Mouse (Mus musculus) urinary bladder, adult 18-20 months (tissue): ENCODE measurements around the gene Gm20696.

Experiments used
- DNase-seq, 2 experiments: peaks; one replicate each; pipeline ENCODE4 v3.0.0; 2022; ENCODE audit warnings: low spot score in 2 of 2, mixed read lengths in 2 of 2

Gm20696 gene

DNA sequence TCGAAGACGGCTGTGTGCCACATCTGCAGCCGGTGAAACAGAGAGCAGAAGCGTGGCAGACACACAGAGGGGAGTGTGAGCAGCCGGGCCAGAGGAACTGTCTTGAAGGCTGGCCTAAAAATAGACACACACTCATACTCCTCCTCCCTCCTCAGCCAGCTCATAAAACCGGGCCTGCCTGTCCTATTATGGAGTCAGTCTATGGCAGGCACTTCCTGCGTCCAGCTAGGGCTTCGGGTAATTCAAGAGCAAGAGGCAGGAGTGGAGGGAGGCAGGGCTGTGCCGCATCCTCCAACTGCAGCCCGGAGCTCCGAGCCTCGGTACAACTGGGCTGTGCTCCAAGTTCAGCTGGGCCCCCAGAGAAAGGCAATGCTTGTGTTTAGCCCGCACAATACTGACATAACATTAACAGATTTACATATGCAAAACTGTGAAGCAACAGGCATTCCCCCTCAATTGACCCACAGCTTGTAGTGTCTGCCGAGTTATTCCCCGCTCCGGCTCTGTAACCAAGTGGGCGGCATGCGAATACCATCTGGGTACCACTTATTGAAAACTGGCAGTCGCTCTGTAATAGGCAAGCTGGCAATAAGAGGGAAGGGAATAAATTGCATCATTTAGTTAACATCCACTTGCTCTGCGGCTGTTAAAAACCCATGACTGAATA, 181.2 kb downstream of the Gm20696 start:
- DNase-seq = peak; percentile 44 to 73

DNA sequence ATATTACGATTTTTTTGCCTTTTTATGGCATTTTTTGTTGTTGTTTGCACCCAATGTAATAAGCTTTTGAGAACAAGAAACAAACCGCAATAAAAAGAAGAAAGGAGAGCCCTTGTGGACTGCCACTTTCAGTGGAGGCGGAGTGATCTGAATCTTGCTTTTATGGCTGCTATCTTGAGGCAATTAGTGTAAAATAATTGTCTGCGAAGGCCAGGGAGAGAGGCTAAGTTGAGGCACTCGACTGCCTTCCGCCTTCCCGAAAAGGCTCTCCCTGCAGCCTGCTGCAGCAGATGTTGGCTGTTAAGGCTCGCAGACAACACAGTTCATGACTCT, 181.7 kb downstream of the Gm20696 start:
- no peak for DNase-seq

- DNase-seq = no peak
Observed at GRCm38 (mm10) chr6:99484197-99484725, 182.3 kb downstream of the Gm20696 start.

DNA sequence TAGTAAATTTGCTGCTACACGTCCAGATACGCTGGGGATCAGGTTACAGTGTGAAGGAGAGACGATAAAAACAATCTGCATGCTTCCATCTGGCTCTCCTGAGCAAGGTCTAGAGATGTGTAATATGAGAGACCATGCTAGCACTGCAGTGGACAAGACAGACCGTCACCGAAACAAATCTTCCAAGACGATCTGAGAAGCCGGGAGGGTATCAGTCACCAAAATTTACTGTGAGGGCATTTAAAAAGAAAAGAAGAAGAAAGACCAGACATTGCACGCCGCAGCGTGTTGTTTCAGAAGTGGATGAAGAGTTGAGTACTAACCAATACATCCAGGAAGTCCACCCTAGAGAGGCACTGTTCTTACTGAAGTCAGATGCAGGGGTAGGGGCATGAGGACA, 183.0 kb downstream of the Gm20696 start:
- DNase-seq = no peak

GRCm38 (mm10) chr6:99481568-99481967, 185.0 kb downstream of the Gm20696 start:
- no peak for DNase-seq

DNA sequence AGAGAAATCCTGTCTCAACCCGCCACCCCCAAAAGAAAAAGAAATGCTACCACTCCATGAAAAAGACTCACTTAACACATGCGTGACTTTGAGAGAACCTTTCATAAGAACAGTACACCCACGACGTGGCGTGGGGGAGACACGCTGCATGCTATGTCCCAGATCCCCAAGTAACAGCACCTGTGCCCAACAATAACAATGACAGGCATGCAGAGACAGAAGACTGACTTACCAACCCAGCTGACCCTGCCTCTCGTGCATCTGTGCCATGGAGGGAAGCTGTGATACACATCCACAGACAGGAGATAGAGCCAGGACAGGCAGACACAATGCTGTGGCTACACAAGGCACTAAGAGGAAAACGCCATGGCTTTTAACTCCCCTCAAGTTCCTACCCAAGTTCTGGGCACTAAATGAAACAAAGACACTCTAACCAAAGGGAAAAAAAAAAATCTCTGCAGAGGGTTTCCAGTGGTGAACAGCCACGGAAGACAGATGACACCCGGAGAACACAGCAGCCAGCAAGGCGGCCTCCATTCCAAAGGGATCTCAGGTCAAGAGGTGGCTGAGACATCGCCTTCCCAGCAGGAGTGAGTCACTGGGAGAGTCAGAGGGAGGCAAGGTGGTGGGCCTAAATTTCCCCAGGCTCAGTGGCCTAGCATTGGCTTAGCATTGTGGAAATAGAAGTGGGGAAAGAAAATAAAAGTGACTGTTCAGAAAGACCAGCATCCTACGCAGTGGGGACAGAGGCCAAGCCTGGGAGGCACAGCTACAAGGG, 187.5 kb downstream of the Gm20696 start:
- no peak for DNase-seq

DNA sequence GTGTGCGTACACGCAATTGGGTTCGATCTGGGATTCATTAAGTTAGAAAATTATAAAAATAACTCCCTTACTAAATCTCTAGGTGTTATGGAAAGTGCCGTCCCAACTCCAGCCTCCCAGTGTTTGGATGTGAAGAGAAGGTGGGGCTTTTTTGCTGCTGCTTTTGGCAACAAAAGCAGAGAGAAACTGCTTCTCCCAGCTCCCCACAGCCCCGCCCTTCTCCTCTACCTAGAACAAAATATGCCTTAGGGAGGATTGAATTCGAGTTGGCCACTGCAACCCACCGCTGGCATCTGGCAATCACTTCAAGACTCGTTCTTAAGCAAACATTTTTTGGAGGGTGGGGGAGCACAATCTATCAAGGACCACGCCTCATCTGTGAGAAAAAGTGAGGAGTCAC, 191.6 kb downstream of the Gm20696 start:
- no peak for DNase-seq

GRCm38 (mm10) chr6:99470906-99471305, 195.7 kb downstream of the Gm20696 start:
- no peak for DNase-seq

GRCm38 (mm10) chr6:99469134-99469834, 197.3 kb downstream of the Gm20696 start:
- no peak for DNase-seq

GRCm38 (mm10) chr6:99467831-99468230, 198.8 kb downstream of the Gm20696 start:
- no peak for DNase-seq

GRCm38 (mm10) chr6:99467109-99467508, 199.5 kb downstream of the Gm20696 start:
- no peak for DNase-seq

DNA sequence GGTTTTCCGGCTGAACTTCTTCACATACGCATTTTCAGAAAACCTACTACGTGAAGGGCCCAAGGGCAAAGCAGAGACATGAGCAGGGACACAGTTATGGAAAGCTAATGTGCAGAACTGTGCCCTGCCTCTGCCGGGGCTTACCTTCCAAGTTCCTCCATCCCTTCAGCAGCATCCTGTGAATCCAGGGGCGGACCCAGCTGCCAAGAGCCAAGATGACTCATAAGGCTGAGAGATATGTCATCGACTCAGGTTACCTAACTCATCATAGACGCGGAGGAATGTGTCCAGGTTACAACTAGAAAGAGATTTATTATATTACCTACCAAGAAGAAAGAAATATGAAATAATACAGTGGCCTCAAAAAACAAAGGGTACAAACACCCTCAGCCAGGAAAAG, 200.2 kb downstream of the Gm20696 start:
- DNase-seq = no peak

- no peak for DNase-seq
Observed at GRCm38 (mm10) chr6:99464449-99464848, 202.1 kb downstream of the Gm20696 start.

DNA sequence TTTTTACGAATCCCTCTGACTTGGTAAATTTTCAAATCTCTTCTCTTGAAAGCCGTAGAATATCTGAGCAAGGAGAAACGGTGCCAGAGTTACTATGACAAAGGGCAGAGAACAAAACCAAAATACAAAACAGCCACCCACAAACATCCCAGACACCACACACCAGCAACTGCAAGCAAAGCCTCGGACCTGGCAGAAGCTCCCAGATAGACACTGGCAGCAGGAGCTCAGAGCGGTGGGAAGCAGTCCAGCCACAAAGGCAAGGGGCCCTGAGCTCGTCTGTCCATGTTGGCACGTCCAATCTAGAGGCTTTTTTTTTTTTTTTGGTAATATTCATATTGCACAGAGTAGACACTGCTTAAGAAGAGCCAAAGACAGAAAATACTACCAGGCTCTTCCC, 202.7 kb downstream of the Gm20696 start:
- DNase-seq = no peak

GRCm38 (mm10) chr6:99458775-99459174, 207.8 kb downstream of the Gm20696 start:
- no peak for DNase-seq

DNA sequence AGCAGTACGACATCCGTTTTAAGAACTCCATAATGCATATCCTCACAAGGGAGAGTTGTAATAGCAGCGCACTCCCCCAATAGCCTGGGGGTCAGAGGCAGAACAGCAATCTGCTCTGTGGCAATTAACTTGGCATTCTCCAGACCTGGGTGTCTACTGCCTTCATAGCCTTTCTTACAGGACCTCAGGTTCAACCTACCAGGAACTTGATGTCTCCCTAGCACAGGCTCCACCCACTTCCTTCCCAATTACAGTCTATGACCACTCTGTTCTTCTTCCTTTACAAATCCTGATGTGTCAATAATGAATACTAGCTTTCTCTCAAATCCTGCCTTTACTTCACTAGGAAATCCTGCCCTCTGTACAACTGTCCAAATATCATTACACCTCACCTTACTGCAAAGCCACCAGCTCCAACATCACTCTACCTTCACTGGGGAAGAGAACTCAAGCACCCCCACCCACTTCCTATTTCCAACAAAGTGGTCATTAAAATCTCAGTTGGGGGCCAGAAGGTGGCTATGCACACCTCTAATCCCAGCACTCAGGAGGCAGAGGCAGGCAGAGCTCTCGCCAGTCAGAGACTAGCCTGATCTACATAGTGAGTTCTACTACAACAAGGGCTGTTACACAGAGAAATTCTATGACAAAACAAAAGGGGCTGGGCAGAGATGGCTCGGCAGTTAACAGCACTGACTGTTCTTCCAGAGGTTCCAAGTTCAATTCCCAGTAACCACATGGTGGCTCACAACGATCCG, 212.7 kb downstream of the Gm20696 start:
- DNase-seq = no peak

GRCm38 (mm10) chr6:99452638-99453185, 213.9 kb downstream of the Gm20696 start:
- no peak for DNase-seq

DNA sequence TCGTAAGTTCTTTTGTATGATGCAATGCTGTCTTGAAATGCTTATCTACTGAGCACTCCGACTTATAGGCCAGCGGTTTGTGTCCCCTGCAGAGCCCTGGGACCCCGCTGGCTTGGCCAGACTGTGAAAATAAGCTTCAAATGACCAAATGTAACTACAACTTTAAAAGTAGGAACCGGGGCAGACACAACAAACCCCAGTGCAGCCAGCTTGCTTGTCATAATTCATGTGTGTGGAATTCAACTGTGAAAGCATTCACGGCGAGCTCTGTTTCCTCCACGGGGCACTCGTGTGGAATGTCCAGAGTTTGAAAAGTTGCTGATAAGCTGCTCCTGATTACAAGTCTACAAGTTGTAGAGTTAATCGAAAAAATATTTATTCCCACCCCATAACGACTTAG, 215.1 kb downstream of the Gm20696 start:
- no peak for DNase-seq

GRCm38 (mm10) chr6:99447447-99447846, 219.2 kb downstream of the Gm20696 start:
- DNase-seq = no peak

GRCm38 (mm10) chr6:99446801-99447415, 219.7 kb downstream of the Gm20696 start:
- no peak for DNase-seq

GRCm38 (mm10) chr6:99443460-99443859, 223.1 kb downstream of the Gm20696 start:
- no peak for DNase-seq
